Mouse (Mus musculus): Measurements from ENCODE around the gene Azi2.

Azi2 gene

DNA sequence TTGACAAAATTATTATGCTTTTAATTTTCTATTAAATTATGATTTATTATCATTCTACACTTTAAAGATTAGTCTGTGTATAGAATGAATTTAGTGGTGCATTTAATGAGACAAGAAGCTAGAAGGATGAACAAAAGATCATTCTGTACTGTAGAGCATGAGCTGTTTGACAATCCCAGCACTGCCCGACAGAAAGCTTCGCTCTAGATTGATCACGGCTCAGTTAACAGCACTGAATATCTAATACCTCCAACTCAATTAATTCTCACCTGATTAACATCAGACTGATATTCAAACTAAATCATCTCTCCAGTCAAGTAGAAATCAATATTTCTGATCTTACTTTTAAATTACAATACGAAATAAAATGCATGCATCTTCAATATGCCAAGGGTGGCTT is 43.5 kb downstream of the Azi2 start:
- no peak for DNase-seq

DNA sequence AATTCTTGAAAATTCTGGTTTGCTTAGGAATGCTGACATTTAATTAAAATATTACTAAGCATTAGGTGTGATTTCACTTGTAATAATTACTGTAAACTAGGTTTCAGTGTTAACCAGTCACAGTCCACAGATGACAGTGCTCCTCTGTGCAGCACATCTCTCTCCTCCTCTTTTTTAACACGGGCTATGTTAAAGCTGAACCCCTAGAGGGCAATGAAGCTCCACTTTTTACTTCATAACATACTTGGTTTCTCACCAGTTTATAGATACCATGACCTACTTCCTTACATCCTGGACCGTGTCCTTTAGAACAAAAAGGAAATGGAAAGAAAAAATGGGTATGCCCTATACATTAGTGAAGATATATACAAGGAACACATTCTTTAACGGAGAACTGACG is 59.1 kb downstream of the Azi2 start:
- no peak for DNase-seq

DNA sequence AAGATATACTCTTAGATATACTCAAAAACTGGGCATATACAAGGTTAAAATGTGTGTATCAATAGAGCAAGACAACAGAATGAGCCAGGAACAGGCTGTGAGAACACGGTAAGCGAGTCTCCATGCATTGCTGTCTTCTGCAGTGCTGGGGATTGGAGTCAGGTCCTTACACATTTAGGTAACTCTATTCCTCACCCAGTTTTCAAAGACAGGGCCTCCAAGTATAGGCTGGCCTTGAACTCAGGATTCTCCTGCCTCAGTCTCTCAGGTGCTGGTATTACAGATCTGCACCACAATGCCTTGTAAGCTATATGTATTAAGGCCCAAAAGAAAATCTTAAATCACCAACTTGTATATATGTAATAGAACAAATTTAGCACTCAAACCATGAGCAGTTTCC is 60.2 kb downstream of the Azi2 start:
- no peak for DNase-seq

DNA sequence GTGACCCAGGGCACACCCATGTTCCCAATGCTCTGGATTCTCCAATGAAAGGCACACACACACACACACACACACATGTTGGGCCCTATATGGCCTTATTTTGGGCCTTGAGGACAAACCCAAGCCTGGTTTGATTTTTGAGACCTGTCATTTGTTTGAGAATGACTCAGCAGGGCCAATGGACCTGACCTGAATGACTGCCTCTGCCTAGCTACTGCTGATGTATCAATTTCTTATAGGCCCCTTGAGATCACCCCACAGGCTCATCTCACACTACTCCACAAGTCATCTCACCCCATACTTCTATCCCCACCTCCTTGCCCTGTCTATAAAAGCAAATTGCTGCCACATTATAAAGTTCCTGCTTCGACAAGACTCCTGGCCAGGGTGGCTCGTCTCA is 61.5 kb downstream of the Azi2 start:
- no peak for DNase-seq

DNA sequence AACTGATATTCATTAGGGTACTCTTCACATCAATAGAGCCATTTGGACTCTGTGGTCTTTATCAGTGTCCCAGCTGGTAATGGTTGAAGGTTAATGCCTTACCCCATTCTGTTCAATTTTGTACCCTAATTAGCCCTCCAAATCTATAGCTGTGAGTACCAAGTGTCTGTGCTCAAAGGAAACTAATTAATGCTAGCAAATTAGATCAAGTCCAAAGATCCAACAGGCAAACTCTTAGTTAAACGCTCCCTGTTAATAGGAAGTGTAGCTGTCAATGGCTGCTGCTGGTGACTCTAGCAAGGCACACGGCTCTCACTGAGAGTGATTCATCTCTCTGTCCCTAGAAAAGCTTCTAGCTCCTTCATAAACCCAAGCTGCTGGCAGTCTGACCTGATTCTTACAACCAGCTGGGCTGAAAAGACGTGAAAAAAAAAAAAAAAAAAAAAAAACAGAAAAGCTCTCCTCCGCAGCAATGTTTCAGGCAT is 68.3 kb downstream of the Azi2 start:
- no peak for DNase-seq

DNA sequence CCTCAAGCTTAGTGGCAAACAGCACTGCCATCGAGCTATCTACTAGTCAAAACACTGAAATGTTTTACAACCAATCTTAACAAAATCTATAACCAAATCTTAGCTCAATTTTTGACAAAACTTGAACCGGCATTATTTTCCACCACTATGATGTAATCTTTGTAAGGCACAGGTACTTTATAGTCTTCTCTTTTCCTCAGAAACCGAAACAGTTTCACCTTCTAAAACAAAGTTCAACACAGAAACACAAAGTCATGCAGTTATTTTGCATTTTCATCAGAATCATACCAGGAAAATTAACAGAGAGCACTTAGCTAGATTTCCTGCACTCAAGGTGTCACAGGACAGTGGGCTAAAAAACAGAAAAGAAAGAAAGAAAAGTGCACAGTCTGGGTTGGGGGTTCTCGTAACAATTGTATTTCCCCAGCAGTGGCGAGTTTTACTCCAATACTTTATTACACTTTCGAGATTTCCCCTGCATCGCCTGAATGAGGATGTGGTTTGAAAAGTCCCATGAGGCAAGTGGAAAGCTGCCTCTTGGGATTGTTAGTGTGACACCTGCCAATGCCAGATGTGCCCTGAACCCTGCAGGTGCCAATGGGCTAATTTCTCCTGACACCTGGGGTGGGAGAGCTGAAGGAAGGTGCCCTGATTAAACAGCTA is 69.5 kb downstream of the Azi2 start:
- DNase-seq, result no peak

DNA sequence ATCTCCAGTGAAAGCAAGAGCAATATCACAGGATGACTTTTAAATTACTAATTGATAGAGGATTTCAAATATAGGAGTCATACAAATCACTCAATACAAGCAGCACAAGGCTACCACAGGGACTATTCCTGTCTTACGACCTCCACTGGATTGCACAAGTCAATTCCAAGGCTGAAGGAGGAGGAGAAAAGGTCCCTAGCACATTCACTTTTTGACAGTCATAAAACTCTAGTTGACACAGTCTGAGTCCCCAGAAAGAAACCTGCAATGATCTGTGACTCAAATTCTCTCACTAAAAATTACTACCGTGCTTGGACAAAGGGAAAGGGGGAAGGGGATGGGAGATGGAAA is 70.0 kb downstream of the Azi2 start:
- no peak for DNase-seq
